Mouse (Mus musculus) gastrocnemius, postnatal 25 days (tissue): Measurements from ENCODE around the gene Ptgir. TPM values are rescaled to one million over a fixed set of nuclear protein-coding genes. Genes with fewer than 3 reads are reported as not detected.
A peak's percentile ranks its signal among the peaks of the same experiment; 100 is the strongest.

Experiments used
- DNase-seq: peaks from one replicate; pipeline ENCODE4 v3.0.0; 2022
- total RNA-seq, 2 experiments: library from RNA; stranded (reverse); gene quantifications; 1 replicate in 1 of 2; 2 replicates in 1 of 2; pipeline ENCODE4 v1.2.3; 2021

Ptgir gene
- total RNA-seq, 2 experiments from 2014 or later: 0.97 to 1.3 TPM

GRCm38 (mm10) chr7:16891641-16892351 is 14.5 kb upstream of the Ptgir start, which contains the start of gene Gng8:
TSS of gene Gng8 (plus strand) at chr7:16891786.
- DNase-seq: peak; percentile 70

GRCm38 (mm10) chr7:16892352-16892730 is 13.9 kb upstream of the Ptgir start:
- no peak for DNase-seq

- DNase-seq: peak; percentile 7
These were observed 12.7 kb upstream of the Ptgir start for GRCm38 (mm10) chr7:16893612-16894011.

GRCm38 (mm10) chr7:16894279-16894678 is 12.0 kb upstream of the Ptgir start:
- DNase-seq: peak; percentile 6

- peak; percentile 71 for DNase-seq
These were observed 11.3 kb upstream of the Ptgir start for GRCm38 (mm10) chr7:16895000-16895399.

- peak; percentile 33 for DNase-seq
These were observed 10.8 kb upstream of the Ptgir start for GRCm38 (mm10) chr7:16895511-16895910.

GRCm38 (mm10) chr7:16900526-16900925 is 5.8 kb upstream of the Ptgir start:
- no peak for DNase-seq

GRCm38 (mm10) chr7:16903439-16903955 is 2.8 kb upstream of the Ptgir start:
- no peak for DNase-seq

GRCm38 (mm10) chr7:16904120-16904675 is 2.1 kb upstream of the Ptgir start:
- DNase-seq: no peak

- peak; percentile 49 for DNase-seq
These were observed 734 bp upstream of the Ptgir start for GRCm38 (mm10) chr7:16905491-16906021.

- DNase-seq: peak; percentile 9
These were observed 734 bp downstream of the Ptgir start for GRCm38 (mm10) chr7:16906889-16907559.

GRCm38 (mm10) chr7:16907842-16908241 is 1.6 kb downstream of the Ptgir start:
- DNase-seq: no peak

- no peak for DNase-seq
These were observed 2.1 kb downstream of the Ptgir start for GRCm38 (mm10) chr7:16908367-16908766.

- DNase-seq: no peak
These were observed 2.6 kb downstream of the Ptgir start for GRCm38 (mm10) chr7:16908859-16909258.

- peak; percentile 26 for DNase-seq
These were observed 3.6 kb downstream of the Ptgir start for GRCm38 (mm10) chr7:16909909-16910308.

GRCm38 (mm10) chr7:16911904-16912303 is 5.6 kb downstream of the Ptgir start:
- no peak for DNase-seq

- DNase-seq: peak; percentile 65
These were observed 6.1 kb downstream of the Ptgir start for GRCm38 (mm10) chr7:16912360-16912759.

GRCm38 (mm10) chr7:16913806-16914452 is 7.6 kb downstream of the Ptgir start:
- peak; percentile 52 for DNase-seq

- no peak for DNase-seq
These were observed 8.4 kb downstream of the Ptgir start for GRCm38 (mm10) chr7:16914453-16915343.

- DNase-seq: no peak
These were observed 9.4 kb downstream of the Ptgir start for GRCm38 (mm10) chr7:16915461-16916340.
